Mouse (Mus musculus) ES-Bruce4 (cell line): ENCODE results near the gene Calcoco2. TPM values are rescaled to one million over a fixed set of nuclear protein-coding genes. Genes with fewer than 3 reads are reported as not detected.

Experiments used
- H3K27ac ChIP-seq: 2 replicates; pipeline ENCODE4 v1.5.1; 2012; ENCODE audit warnings: low read length, inconsistent platforms; ENCODE audit not compliant: insufficient read depth
- H3K27me3 ChIP-seq: 2 replicates; pipeline ENCODE4 v1.6.1; 2012; ENCODE audit warnings: mild to moderate bottlenecking, low read length, inconsistent platforms; ENCODE audit not compliant: control insufficient read depth, poor library complexity, insufficient read depth, severe bottlenecking
- H3K36me3 ChIP-seq: 2 replicates; pipeline ENCODE4 v1.6.1; 2012; ENCODE audit warnings: inconsistent platforms, mild to moderate bottlenecking, low read length, moderate library complexity; ENCODE audit not compliant: control insufficient read depth, poor library complexity, insufficient read depth, severe bottlenecking
- H3K4me1 ChIP-seq: one replicate; pipeline ENCODE4 v1.8.1; 2011; ENCODE audit warnings: low read length; ENCODE audit not compliant: control insufficient read depth, insufficient read depth
- H3K4me3 ChIP-seq: 2 replicates; pipeline ENCODE4 v1.5.1; 2011; ENCODE audit warnings: low read depth, mild to moderate bottlenecking, low read length
- H3K9ac ChIP-seq: 2 replicates; pipeline ENCODE4 v1.6.1; 2012; ENCODE audit warnings: low read depth, mild to moderate bottlenecking, inconsistent platforms; ENCODE audit not compliant: poor library complexity, severe bottlenecking
- H3K9me3 ChIP-seq: replicated peaks from 2 replicates; pipeline ENCODE4 v1.6.1; 2012; ENCODE audit warnings: mild to moderate bottlenecking, low read length, inconsistent platforms; ENCODE audit not compliant: control insufficient read depth, poor library complexity, insufficient read depth, severe bottlenecking
- CTCF ChIP-seq: IDR thresholded peaks from one replicate; pipeline ENCODE4 v1.8.1; 2011; ENCODE audit warnings: low read depth, low read length
- EP300 ChIP-seq: IDR thresholded peaks from 2 replicates; pipeline ENCODE4 v1.6.1; 2011; ENCODE audit warnings: low read depth, low read length; ENCODE audit not compliant: insufficient read depth
- POLR2A ChIP-seq: IDR thresholded peaks from one replicate; pipeline ENCODE4 v1.8.1; 2011; ENCODE audit warnings: low read length; ENCODE audit not compliant: insufficient read depth
- polyA plus RNA-seq: library from polyadenylated mRNA; stranded (reverse); fragments of >200 nt; gene quantifications from 2 replicates; pipeline ENCODE4 v1.2.4, GENCODE M21; 2011; ENCODE audit warnings: low read depth; ENCODE audit not compliant: missing spikeins, insufficient read depth, insufficient read length

Gene Calcoco2
- polyA plus RNA-seq, 1 experiment: 18.0 TPM

DNA sequence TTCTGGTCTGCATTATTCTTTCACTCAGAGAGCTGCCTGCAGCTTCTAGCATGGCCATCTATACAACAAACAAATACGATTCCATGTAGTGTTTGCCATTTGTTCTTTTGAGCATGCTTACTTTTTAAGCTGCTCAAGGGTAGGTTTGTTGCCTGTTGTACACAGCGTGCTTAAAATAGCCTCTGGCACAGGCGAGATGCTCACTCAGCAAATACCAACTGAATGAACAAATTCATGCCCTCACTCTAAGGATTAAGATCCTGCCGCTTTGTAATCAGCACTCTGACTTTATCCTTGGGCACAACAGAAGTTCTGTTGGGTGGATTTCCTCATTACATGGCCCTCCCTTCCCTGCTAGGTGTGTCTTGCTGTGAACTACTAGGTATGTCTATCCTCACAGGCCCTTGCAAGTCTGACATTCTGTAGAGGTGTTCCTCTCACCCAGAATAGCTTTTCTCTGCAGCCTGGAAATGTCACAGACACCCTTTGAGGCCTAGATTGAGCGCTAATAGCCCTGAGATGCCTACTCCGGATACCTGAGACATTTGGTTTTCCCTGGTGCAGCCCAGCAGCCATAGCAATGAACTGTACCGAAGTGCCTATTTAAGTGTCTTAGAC, 19.0 kb downstream of the Calcoco2 start:
- TF ChIP-seq CTCF (no peak), POLR2A (no peak), EP300 (no peak)
- H3K27me3 ChIP-seq: no peaks in the 10 kb centered on the region
- no peaks in the 10 kb centered on the region for H3K36me3 ChIP-seq
- H3K27ac ChIP-seq: no peak overlapping the region
- no peaks in the 10 kb centered on the region for H3K9me3 ChIP-seq
- no peaks in the 10 kb centered on the region for H3K4me1 ChIP-seq
- no peak overlapping the region for H3K9ac ChIP-seq
- no peak overlapping the region for H3K4me3 ChIP-seq

GRCm38 (mm10) chr11:96091073-96091472, 20.7 kb downstream of the Calcoco2 start:
- Histone ChIP-seq H3K36me3 (no peaks in the 10 kb centered on the region), H3K27ac (no peak overlapping the region), H3K4me3 (no peak overlapping the region), H3K27me3 (no peaks in the 10 kb centered on the region), H3K4me1 (no peaks in the 10 kb centered on the region), H3K9ac (no peak overlapping the region), H3K9me3 (no peaks in the 10 kb centered on the region)
- TF ChIP-seq CTCF (peak; percentile 36), POLR2A (no peak)

GRCm38 (mm10) chr11:96087981-96088380, 23.8 kb downstream of the Calcoco2 start:
- Histone ChIP-seq H3K27ac (no peak overlapping the region), H3K9me3 (no peaks in the 10 kb centered on the region), H3K4me1 (no peaks in the 10 kb centered on the region), H3K36me3 (no peaks in the 10 kb centered on the region), H3K27me3 (no peaks in the 10 kb centered on the region), H3K9ac (no peak overlapping the region), H3K4me3 (no peak overlapping the region)
- TF ChIP-seq EP300 (no peak), POLR2A (no peak), CTCF (no peak)

- Histone ChIP-seq H3K27ac (no peak overlapping the region), H3K9me3 (no peaks in the 10 kb centered on the region), H3K27me3 (no peaks in the 10 kb centered on the region), H3K4me3 (no peak overlapping the region), H3K36me3 (no peaks in the 10 kb centered on the region), H3K9ac (no peak overlapping the region), H3K4me1 (no peaks in the 10 kb centered on the region)
- TF ChIP-seq POLR2A (no peak), EP300 (no peak), CTCF (no peak)
Measured at GRCm38 (mm10) chr11:96082682-96083081, 29.1 kb downstream of the Calcoco2 start.

- no peak overlapping the region for H3K4me3 ChIP-seq
- H3K27ac ChIP-seq: no peak overlapping the region
- no peak overlapping the region for H3K9ac ChIP-seq
- TF ChIP-seq EP300 (no peak), CTCF (no peak), POLR2A (no peak)
- no peaks in the 10 kb centered on the region for H3K27me3 ChIP-seq
- H3K4me1 ChIP-seq: no peaks in the 10 kb centered on the region
- H3K36me3 ChIP-seq: no peaks in the 10 kb centered on the region
- no peaks in the 10 kb centered on the region for H3K9me3 ChIP-seq
Measured at GRCm38 (mm10) chr11:96080736-96081135, 31.0 kb downstream of the Calcoco2 start.

GRCm38 (mm10) chr11:96076221-96077105, 35.3 kb downstream of the Calcoco2 start:
- Histone ChIP-seq H3K4me3 (peak overlapping the region; percentile 57), H3K9ac (peak overlapping the region; percentile 69), H3K9me3 (no peaks in the 10 kb centered on the region), H3K36me3 (peaks cover 9% of the 10 kb centered on the region), H3K27ac (peak overlapping the region; percentile 90), H3K4me1 (no peaks in the 10 kb centered on the region), H3K27me3 (no peaks in the 10 kb centered on the region)
- TF ChIP-seq CTCF (no peak), EP300 (no peak), POLR2A (no peak)
